Comparison of ENCODE assay signal across 10 mouse cellular contexts in genomic region chr14:14704651-14705050, GRCm38 (mm10). TPM values are rescaled to one million over a fixed set of nuclear protein-coding genes. Genes with fewer than 3 reads are reported as not detected.
DNase-seq lines count a peak whose midpoint lies in the region; ATAC-seq lines count a peak whose summit lies in the region.
"Had no signal": no experiment of that assay in that cellular context is flagged by ENCODE, and none has a peak within 500 bp of the region (broad histone marks: within the 10 kb centered on the region; RNA-seq: fewer than 3 reads in every experiment).

No protein-coding gene starts in this region.

- intact Hi-C loops in left cerebral cortex, postnatal 14 days (cut with DNase I): loop anchor here (10.0 kb wide), 1 partner anchor 350 kb away; no protein-coding TSS in a partner anchor

- ATAC-seq in lung, embryonic 15.5 days (ENCODE audit: borderline replicate concordance, extremely low read depth, low FRiP score, low TSS enrichment): no peak
- ATAC-seq in forebrain, embryonic 13.5 days: no peak
- no peak for ATAC-seq in limb, embryonic 12.5 days (ENCODE audit: insufficient number of reproducible peaks, insufficient read depth, low FRiP score, low TSS enrichment, low read depth)
- no peak for ATAC-seq in stomach, embryonic 14.5 days (ENCODE audit: insufficient number of reproducible peaks, insufficient read depth, low FRiP score, low read depth)

- DNase-seq in lung, postnatal 10 days: no peak
- no peak for DNase-seq in adrenal gland, postnatal 10 days
- DNase-seq in right cerebral cortex, adult 2 months (ENCODE audit: low spot score in 2 of 2): no peak
- no peak for DNase-seq in left cerebral cortex, postnatal 14 days (ENCODE audit: low spot score in 2 of 2)
- DNase-seq: cerebellum, adult 11 months; thymus, adult 2 months had no signal

- peak overlapping the region; percentile 59 for H3K4me2 ChIP-seq in lung, embryonic 15.5 days
- H3K4me2 ChIP-seq in forebrain, embryonic 13.5 days: peak overlapping the region; percentile 64
- peak overlapping the region; percentile 64 for H3K4me2 ChIP-seq in limb, embryonic 12.5 days
- peak overlapping the region; percentile 53 for H3K4me2 ChIP-seq in stomach, embryonic 14.5 days (replicated peaks; ENCODE audit: low read depth, low read length)

- H3K9me3 ChIP-seq in lung, embryonic 15.5 days: no peaks in the 10 kb centered on the region
- H3K9me3 ChIP-seq in forebrain, embryonic 13.5 days (replicated peaks): no peaks in the 10 kb centered on the region
- no peaks in the 10 kb centered on the region for H3K9me3 ChIP-seq in limb, embryonic 12.5 days
- H3K9me3 ChIP-seq in stomach, embryonic 14.5 days (ENCODE audit: control insufficient read depth, low read depth, low read length): no peaks in the 10 kb centered on the region

- no peaks in the 10 kb centered on the region for H3K36me3 ChIP-seq in lung, embryonic 15.5 days
- peaks cover 6% of the 10 kb centered on the region; the same call in 1 of the 2 replicates for H3K36me3 ChIP-seq in forebrain, embryonic 13.5 days (ENCODE audit: poor library complexity, severe bottlenecking)
- peaks cover 13% of the 10 kb centered on the region; the same call in 1 of the 2 replicates for H3K36me3 ChIP-seq in limb, embryonic 12.5 days
- no peaks in the 10 kb centered on the region for H3K36me3 ChIP-seq in stomach, embryonic 14.5 days (ENCODE audit: control insufficient read depth, insufficient read depth, low read length)

- H3K27me3 ChIP-seq in lung, embryonic 15.5 days: no peaks in the 10 kb centered on the region
- H3K27me3 ChIP-seq in forebrain, embryonic 13.5 days: no peaks in the 10 kb centered on the region
- no peaks in the 10 kb centered on the region for H3K27me3 ChIP-seq in limb, embryonic 12.5 days
- no peaks in the 10 kb centered on the region for H3K27me3 ChIP-seq in stomach, embryonic 14.5 days (ENCODE audit: control insufficient read depth, insufficient read depth, low read length)

- no peak overlapping the region for H3K27ac ChIP-seq in lung, embryonic 15.5 days
- no peak overlapping the region for H3K27ac ChIP-seq in forebrain, embryonic 13.5 days
- no peak overlapping the region for H3K27ac ChIP-seq in limb, embryonic 12.5 days
- H3K27ac ChIP-seq in stomach, embryonic 14.5 days (ENCODE audit: low read length): no peak overlapping the region

- peak overlapping the region; percentile 91 for H3K4me3 ChIP-seq in lung, embryonic 15.5 days
- H3K4me3 ChIP-seq in forebrain, embryonic 13.5 days: peak overlapping the region; percentile 89
- peak overlapping the region; percentile 82 for H3K4me3 ChIP-seq in limb, embryonic 12.5 days (replicated peaks)
- H3K4me3 ChIP-seq in stomach, embryonic 14.5 days (ENCODE audit: low read depth, low read length): peak overlapping the region; percentile 84

- peak overlapping the region; percentile 91; the same call in 1 of the 2 replicates for H3K9ac ChIP-seq in lung, embryonic 15.5 days
- H3K9ac ChIP-seq in forebrain, embryonic 13.5 days: peak overlapping the region; percentile 99
- H3K9ac ChIP-seq in limb, embryonic 12.5 days (replicated peaks): 0 out of 2 replicates have a peak overlapping the region, but pooled peaks have one; percentile 18
- H3K9ac ChIP-seq in stomach, embryonic 14.5 days (replicated peaks; ENCODE audit: low read depth, low read length): peak overlapping the region; percentile 93; the same call in 1 of the 2 replicates

- H3K4me1 ChIP-seq in lung, embryonic 15.5 days: peaks cover 11% of the 10 kb centered on the region
- peaks cover 25% of the 10 kb centered on the region for H3K4me1 ChIP-seq in forebrain, embryonic 13.5 days
- peaks cover 17% of the 10 kb centered on the region for H3K4me1 ChIP-seq in limb, embryonic 12.5 days (replicated peaks)
- H3K4me1 ChIP-seq in stomach, embryonic 14.5 days (ENCODE audit: control insufficient read depth, insufficient read depth, low read length): peaks cover 7% of the 10 kb centered on the region; the same call in 1 of the 2 replicates

- WGBS in lung, embryonic 15.5 days: 67% methylated on average over 2 of the region's 2 CpGs
- 66% methylated on average over 2 of the region's 2 CpGs for WGBS in forebrain, embryonic 13.5 days
- WGBS in limb, embryonic 12.5 days: 88% methylated on average over 2 of the region's 2 CpGs
- WGBS in stomach, embryonic 14.5 days: 77% methylated on average over 2 of the region's 2 CpGs

RNA-seq across cellular contexts. Expression of gene Slc4a7, which starts 2.6 kb away (rescaled TPM):
- polyA plus RNA-seq in lung, embryonic 15.5 days (2015; fragmentation: Nextera tagmentation; extraction: Ambion mirVana): 14.0 TPM in 2 replicates
- polyA plus RNA-seq in forebrain, embryonic 13.5 days (2015; fragmentation: Nextera tagmentation; extraction: Ambion mirVana): 40.3 and 45.1 TPM in 2 replicates
- polyA plus RNA-seq in limb, embryonic 12.5 days (2016; fragmentation: Nextera tagmentation; extraction: Ambion mirVana): 26.3 and 32.0 TPM in 2 replicates
- polyA plus RNA-seq in stomach, embryonic 14.5 days (2014; fragmentation: Nextera tagmentation; extraction: Ambion mirVana): 22.8 and 24.0 TPM in 2 replicates
- 10 to 100 TPM; 18.1 to 26.3 TPM for total RNA-seq in adrenal gland, postnatal 10 days (2021)
- total RNA-seq in left cerebral cortex, postnatal 14 days (2021): 10 to 100 TPM; 22.4 to 26.0 TPM

Comparison
In these comparisons a context has a peak if more than half of its experiments do, and no peak if none do; other contexts are left out.
1. H3K9ac ChIP-seq: peak in every context shown above with its lines; median percentile 99 in forebrain, embryonic 13.5 days; 93 in stomach, embryonic 14.5 days; 91 in lung, embryonic 15.5 days; 18 in limb, embryonic 12.5 days.